Mouse (Mus musculus): ENCODE data around the gene Cryz.

- TF ChIP-seq CTCF (IDR thresholded peaks at IDR 0.05; ENCODE audit: control insufficient read depth, insufficient read depth, low read length) (no peak), POLR2A (IDR thresholded peaks at IDR 0.05; ENCODE audit: borderline replicate concordance, control insufficient read depth, low read depth, low read length) (no peak)
Observed at GRCm38 (mm10) chr3:154570786-154571185, 25.7 kb upstream of the Cryz start.

Measured in bone marrow, adult 2 months (tissue).